Mouse (Mus musculus): ENCODE data around the gene Myo1f.

The Myo1f gene

DNA sequence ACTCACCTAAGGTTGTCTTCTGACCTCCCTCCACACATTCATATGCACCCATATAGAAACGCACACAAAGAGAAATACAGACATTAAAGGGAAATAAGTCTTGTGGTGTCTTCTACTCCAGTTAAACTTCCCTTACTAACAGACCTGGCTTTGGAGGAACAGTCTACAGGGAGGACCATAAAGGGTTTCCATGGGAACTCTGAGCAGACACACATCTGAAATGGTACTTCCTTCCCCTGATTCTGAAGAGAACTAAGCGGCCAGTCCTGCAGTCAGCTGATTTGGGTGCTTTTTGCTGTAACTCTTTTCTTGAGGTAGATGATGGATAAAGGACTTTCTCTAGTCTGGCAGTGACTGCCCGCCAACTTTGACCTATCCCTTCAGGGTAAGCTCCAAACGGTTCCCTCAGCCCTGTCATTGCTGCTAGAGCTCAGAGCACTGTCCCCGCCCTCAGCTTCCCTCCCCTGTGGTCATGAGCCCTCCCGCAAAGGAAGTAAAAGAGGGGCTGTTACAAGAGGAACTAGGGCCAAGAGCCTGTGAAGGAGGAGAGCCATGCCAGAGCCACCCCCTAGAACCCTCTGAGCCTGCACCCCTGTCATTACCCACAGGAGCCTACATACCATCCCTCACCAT is at the start of gene Myo1f:
Myo1f (plus strand) TSS at position 485 of the 633 bp plus-strand sequence.
- DNase-seq (ENCODE audit: low spot score), result peak; percentile 20

DNA sequence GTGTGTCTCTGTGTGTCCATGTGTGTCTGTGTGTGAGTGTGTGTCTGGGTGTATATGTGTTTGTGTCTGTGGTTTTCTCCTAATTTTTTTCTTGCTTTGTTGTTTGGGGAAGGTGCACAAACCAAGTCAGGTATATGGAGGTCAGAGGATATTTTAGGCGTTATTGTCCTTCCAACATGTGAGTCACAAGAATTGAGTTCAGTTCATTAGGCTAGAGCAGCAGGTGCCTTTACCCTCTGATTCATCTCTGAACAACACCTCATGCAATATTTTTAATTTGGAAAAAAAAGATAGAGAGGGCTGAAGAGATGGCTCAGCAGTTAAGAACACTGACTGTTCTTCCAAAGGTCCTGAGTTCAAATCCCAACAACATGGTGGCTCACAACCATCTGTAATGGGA is 47.1 kb upstream of the Myo1f start:
- DNase-seq (ENCODE audit: low spot score), result no peak

DNA sequence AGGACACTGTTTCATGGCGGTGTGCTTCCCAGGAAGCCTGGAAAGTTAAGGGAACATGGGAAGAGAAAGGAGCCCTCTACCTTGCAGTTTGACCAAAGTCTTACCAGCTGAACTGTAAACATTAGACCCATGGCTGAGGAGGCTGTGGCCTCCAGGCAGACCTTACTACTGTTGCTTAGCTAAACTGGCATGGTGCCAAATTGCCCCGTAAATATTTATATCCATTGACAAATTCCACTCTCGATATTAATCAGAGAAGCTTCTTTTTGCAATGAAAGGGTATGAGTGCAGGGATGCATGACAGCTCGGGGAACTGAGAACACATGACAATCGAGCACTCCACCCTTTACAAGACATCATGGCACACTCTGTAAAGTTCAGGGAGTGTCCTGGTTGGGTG is 45.3 kb upstream of the Myo1f start:
- no peak for DNase-seq (ENCODE audit: low spot score)

DNA sequence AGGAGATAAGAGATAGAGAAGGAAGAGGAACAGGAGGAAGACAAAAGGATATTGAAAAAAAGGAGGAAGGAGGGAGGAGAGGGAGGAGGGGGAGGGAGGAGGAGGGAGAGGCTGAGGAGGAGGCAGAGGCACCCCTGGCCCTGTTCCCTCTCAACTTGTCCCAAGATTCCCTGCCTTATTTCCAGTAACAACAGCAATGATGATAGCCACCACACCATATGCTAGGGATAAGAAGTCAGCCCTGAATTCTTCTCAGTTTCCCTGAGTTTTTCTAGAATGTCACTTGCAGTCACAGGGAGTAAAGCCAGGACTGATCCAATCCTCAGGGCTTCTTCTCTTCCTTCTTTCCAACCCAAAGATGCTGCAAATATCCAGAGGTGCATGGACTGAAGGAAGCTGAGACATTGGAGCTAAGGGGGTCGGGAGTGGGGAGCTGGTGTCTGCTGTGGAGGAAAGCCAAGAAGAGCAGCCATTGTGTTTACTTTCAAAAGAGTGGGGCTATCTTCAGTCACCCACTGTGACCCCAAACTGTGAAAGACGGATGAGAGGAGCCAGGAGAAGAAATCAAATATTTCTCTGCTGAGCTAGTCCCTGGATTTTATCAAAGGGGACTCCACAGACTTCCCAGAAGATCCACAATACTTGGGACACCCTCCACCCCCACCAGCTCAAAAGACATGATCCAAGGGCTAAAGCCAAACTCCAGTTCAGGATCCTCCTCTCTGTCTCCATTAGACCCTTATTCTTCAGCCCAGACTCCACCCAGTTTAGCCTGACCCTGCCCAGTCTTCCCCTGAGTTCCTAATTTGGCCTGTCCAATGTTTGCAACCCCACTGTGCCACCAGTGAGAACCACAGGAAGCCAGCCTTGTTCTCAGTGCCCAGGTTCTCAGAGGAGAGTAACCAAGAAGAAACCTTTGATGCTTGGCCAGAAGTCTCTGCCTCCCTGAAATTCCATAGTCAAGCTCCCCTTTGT is 42.8 kb upstream of the Myo1f start:
- DNase-seq (ENCODE audit: low spot score), result no peak

DNA sequence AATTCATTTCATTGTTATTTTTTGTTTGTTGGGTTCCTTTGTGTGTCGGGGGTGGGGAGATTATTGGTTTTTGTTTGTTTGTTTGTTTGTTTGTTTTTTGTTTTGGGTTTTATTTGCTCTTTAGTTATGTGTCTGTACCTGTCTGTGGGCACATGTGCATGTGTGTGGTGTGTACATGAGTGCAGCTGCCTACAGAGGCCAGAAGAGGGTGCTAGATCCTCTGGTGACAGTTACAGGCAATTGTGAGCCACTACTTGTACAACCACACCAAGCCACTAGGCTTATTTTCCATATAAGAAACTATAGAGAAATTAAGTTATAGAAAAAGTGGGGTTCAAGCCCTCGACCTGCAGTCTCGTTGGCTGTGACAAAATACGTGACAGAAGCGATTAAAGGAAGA is 41.6 kb upstream of the Myo1f start:
- no peak for DNase-seq (ENCODE audit: low spot score)

DNA sequence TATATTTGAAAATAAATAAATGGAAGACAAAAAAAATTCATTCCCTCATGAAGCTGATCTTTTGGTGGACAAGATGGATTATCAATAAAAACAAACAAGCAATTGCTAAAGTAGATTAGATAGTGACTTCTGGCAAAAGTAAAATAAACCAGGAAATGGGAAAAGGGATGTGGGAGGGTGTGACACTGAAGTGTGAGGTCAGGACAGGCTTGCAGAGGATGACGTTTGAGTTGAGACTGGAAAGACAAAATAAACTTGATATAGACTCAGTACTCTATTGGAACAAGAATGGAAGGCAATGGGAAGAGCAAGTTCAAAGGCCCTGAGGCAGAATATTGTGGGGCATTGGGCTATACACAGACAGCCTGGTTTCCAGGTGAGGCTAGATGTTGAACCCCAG is 35.1 kb upstream of the Myo1f start:
- DNase-seq (ENCODE audit: low spot score), result no peak

DNA sequence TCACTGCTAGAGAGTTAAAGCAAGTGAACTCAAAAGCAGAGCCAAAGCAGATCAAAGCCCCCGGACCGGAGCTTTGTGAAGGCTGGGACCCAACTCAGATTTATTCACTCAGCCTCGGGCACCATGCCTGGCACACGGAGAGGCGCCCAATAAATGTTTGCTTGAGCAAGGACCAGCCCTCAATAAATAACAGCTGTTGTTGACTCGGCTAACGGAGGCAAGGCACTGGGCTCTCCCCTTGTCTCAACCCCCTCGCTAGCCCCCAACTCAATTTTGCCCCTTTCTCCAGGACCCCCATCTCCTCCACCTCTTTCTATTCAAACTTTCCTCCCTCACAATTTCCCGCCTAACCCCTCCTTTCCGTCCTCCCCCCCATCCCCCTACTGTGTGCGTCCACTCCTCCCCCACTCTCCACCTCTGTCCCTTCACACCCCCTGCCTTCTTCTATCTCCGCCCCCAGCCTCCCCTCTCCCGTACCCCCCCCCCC is 32.0 kb upstream of the Myo1f start:
- no peak for DNase-seq (ENCODE audit: low spot score)

DNA sequence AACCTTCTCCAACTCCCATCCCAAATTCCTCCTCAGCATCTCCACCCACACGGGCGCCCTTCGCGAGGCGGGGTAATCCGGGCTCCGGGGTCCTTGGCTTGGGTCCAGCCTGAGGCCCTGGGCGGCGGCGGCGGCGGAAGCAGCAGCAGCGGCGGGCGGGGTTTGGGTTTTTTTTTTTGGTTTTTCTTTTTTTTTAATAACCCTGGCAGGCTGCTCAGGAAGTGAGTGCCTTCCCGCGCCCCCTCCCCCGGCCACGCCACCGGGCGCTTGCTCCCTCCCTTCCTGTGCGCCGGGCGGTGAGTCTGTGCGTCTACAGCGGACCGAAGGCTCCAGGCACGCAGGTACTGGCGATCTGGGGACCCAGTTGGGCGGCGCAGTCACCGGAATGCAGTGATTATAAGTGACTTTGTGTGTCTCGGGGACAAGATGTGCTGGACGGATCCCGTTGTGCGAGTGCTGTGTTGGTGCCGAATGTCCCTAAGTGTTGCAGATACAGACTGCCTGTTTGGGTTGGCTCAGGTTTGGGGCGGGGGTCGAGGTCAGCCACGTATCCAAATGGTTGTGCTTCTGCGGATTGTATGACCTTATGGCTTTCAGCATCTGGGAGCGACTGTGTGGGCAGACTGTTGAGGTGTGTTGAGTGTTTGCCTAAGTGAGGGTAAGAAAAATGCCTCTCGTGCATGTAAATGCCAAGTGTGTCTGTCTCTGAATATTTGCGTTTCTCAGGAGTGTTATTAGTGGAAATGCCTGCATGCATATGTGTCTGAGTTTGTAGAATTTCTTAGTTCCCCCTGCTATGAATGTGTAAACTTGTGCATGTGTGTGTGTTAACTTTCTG is 31.4 kb upstream of the Myo1f start, which contains the start of gene Adamts10:
Adamts10 (plus strand) TSS at position 287 of the 838 bp plus-strand sequence.
- peak; percentile 26 for DNase-seq (ENCODE audit: low spot score)

DNA sequence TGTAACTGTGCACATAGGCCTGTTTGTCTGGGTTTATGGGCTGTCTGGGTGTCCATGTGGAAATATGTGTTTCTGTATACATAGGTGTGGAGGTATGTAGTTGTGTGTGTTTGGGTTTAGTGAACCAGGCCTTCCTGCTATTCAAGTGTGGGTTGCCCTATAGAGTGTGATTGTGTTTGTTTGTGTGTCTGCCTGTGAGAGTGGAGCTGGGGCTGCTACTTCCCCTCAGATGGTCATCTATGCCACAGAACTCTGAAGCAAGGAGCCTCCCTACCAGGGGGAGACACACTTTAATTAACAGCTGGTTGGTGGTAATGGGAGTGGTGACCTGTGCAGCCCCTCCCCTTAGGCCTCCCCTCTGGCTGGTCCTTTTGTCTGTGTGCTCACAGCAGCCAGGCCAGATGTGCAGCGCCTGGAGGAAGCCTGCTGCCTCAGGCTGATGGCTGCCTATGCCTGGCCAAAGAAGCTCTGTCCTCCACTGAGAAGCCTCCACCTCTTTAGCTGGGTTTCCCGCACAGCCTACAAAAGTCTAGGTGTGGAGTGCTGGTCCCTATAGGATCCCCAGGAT is 30.6 kb upstream of the Myo1f start:
- DNase-seq (ENCODE audit: low spot score), result no peak

DNA sequence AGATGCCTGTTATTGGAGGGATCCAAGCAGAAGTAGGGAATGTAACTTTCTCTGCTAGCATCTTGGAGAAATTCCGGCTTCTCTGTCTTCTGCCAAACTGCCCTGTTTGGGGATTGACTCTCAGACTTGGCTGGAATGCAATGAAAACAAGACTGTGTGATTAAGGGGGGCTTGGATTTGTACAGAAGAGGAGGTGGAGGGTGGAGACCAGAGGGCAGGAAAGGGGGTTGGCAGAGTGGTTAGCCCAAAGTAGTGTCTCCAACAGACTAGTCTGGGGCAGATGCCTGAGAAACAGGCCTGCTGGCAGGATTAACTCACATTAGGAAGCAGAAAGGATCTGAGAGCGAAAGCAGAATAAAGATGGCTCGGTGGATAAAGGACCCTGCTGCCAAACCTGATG is 29.0 kb upstream of the Myo1f start:
- DNase-seq (ENCODE audit: low spot score), result no peak

DNA sequence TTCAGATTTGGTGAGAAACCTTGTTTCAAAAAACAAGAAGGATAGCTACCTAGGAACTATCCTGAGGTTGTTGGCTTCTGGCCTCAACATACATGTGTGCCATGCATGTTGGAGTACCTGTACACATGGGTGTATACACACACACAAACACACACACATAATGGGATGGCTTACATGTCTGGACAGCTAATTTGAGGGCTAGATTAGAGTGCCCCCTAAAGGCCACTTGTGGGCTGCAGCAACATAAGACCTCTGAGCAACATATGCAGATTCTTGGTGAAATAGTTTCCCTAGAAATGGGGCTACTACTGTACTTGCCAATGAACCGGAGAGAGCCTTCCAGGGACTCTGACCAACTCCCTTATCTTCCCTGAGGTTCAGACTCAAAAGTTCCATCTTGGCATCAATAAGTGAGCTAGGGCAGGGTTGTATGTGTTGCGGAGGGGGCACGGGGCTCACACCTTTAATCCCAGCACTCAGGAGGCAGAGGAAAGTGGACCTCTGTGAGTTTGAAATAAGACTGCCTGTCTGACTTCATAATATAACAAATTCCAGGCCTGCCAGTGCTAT is 16.3 kb upstream of the Myo1f start:
- no peak for DNase-seq (ENCODE audit: low spot score)

DNA sequence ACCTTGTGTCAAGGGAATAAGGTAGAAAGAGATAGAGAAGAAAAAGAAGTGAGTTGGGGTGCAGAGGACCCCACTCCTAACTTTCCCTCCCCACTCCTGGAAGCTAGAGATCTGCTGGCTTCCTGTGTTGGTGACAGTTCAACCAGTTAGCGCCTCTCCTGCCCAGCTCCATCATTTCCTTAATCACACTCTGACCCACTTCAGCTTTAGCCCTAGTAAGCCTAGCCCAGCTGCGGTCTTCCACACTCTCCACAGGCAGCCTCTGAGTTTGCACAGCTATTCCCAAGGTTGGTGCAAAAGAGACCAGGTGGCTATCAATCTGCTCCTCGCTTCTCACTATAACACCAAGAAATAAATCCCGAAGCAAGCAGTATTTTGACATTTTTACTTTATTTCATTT is 15.6 kb upstream of the Myo1f start:
- DNase-seq (ENCODE audit: low spot score), result no peak

DNA sequence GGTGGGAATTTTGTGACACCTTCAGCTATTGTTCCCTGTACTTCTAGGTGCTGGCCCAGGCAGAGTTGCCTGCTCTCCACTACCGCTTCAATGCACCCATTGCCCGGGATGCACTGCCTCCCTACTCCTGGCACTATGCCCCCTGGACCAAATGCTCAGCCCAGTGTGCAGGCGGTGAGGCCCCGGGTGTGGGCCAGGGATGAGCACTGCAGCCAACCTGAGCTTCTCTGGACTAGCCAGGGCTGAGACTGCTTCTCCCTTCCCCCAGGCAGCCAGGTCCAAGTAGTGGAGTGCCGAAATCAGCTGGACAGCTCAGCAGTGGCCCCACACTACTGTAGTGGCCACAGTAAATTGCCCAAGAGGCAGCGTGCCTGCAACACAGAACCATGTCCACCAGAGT is 6.3 kb upstream of the Myo1f start:
- no peak for DNase-seq (ENCODE audit: low spot score)

DNA sequence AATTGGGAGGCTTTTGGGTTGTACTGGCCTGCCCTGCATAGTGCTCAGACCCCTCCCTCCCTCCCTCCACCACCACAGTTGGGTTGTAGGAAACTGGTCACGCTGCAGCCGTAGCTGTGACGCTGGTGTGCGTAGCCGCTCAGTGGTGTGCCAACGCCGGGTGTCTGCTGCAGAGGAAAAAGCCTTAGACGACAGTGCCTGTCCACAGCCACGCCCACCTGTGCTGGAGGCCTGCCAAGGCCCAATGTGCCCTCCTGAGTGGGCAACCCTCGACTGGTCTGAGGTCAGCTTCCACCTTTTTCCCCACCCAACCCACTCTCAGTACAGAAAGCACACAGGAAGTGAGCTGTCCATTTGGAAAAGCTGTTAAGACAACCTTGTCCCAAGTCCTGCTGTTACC is 5.1 kb upstream of the Myo1f start:
- no peak for DNase-seq (ENCODE audit: low spot score)

DNA sequence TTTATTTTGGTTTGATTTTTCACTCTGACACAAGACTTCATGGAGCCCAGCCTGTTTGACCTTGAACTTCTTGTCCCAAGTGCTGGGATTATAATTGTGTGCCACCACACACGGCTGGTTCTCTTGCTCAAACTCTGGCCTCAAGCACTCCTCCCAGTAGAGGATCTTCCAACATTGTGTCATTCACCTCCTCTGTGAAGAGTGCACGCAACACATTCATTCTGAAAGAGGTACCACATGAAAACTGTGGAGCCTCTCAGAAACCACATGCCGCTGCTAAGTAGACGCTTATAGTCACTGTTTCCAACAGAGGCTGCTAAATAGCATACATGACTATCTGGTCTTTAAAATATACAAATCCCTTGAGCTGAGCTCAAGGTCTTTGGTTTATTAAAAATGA is 3.4 kb upstream of the Myo1f start:
- no peak for DNase-seq (ENCODE audit: low spot score)

DNA sequence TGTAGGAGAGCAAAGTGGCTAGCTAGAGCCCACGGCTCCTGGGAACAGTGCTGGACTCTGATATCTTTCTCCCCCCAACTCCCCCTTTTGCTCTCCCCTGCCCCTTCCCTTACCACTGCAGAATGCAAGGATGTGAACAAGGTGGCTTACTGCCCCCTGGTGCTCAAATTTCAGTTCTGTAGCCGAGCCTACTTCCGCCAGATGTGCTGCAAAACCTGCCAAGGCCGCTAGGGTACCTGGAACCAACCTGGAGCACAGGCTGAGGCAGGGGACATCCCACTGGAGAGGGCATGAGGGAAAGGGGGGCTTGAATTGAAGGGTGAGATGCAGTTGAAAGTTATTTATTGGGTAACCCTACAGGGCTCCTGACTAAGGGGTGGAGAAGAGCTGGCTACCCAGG is 2.5 kb upstream of the Myo1f start:
- DNase-seq (ENCODE audit: low spot score), result no peak

DNA sequence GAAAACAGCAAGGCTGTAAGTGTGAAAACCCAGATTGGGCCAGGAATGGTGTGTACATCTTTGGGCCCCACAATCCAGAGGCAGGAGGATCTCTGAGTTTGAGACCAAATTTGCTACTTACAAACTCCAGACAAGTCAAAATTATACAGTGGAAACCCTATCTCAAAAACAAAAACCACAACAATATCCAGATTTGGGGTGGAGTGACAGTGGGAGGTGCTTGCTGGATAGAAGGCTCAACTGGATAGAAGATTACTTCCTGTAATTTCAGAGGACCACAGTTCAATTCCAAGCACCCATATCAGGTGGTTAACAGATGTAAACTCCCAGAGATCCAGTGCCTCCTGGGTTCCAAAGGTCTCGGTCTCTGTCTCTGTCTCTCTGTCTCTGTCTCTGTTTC is 971 bp upstream of the Myo1f start:
- no peak for DNase-seq (ENCODE audit: low spot score)

DNA sequence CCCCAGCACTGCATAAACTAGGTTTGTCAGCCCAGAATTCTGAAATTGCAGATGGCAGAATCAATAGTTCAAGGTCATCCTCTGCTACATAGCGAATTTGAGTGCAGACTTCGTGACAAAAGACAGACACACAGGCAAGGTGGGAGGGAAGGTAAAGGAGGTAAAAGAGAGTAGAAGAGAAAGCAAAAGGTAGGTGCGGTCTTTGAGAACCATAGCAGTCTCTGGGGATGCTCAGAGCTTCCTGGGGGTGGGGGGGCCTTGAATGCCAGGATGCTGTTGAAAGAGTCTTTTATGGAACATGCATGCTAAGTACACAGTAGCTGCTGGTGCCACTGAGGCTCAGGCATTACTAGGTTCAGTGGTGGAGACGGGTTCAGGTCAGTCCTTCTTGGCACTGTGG is 2.4 kb downstream of the Myo1f start:
- DNase-seq (ENCODE audit: low spot score), result no peak

DNA sequence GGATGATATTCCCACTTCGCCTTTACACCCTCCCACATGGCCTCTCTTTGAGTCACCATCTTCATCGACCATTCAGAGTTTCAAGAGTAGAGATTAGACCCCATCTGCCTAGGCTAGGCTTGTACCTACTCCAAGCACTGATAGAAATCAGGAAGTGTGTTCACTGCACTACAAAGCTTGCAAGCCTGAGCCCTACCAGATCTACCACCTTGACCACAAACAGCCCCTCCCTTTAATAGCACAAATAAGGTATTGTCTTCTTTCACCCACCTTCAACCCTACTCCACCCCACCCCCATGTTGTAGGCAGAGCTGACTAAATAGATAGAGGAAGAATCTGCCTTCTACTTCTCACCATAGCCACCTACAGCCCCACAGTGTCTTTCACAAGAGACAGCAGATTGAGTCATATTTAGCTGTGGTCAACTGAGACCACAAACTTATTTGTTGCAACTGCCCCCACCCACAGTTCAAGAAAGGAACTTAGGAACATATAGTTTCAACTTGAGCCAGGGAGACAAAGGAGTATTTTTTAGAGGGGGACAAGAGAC is 8.1 kb downstream of the Myo1f start:
- no peak for DNase-seq (ENCODE audit: low spot score)

DNA sequence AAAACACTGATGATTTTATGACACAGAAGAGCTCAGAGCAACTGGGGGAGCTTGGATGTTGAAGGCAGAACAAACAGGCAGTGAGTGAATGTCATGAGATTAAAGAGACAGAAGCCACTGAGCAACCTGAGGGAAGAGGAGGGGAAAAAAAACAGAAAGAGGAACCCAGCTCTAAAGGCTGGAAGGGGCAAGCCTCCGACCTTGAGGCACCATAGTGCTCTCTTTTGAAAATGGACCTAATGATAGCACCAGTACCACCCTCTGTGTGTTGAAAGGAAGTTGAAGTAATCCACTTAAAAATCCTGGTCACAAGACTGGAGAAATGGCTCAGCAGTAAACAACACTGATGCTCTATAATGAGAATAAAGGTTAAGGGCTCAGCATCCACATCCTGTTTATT is 9.1 kb downstream of the Myo1f start:
- DNase-seq (ENCODE audit: low spot score), result no peak

DNA sequence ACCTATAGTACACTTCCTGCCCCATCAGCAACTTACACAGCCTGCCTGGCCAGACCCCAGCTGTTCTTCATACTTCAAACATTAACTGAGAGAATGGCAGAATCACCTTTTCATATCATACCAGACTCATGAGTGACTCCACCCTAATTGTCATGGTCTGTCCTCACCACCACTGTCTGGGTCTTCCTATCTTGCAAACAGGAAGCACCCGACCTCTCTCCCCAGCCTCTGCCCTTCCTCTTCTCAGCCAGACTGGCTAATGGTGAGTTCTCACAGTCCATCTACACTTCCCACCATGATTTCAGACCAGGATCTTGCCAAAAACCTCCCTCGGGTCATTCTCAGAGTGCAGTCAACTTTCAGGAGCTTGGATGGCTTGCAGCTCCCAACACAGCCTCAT is 10.7 kb downstream of the Myo1f start:
- no peak for DNase-seq (ENCODE audit: low spot score)
